Mouse (Mus musculus) B cell, adult (primary cell): ENCODE results near the gene Gm19345. TPM values are rescaled to one million over a fixed set of nuclear protein-coding genes. Genes with fewer than 3 reads are reported as not detected.

Source experiments
- total RNA-seq: library from RNA; stranded (reverse); gene quantifications from 4 replicates; pipeline ENCODE4 v1.2.4, GENCODE M21; 2023; ENCODE audit not compliant: inconsistent age

Gm19345 gene
- not detected in 4 replicates for total RNA-seq

DNA sequence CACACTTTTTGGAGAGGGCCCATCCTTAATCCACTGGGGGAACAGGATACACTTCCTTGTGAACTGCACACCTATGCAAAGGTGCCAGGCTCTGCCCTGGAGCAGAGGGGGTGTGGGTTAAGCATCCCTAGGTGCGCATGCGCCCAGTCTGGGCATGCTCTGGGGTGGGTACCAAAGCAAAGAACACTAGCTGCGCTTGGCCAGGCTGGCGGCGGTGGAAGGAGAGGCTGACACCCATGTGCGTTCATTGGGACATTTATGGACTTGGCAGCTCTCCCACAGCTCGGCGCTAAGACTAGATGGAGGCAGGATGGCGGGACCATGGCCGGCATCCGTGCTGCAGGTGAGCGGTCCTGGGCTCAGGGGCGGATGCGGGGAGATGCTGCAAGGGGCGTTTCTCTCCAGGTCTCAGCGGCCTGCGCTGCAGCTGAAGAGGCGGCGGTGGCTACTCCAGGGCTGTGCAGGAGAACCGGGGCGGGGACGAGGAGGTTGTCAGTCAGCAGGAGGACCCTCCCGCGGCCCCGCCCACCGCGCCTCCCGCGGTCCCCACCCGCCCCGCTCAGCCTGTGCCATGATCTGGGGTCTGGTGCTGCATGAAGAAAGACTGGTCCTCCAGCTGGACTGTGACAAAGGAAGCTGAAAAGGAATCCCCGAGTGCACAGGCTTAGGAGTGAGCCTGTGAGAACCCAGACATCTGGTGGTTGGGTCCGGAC, at the start of gene Gm19345:
Gm19345 (plus strand) TSS at position 146 of the 713 bp plus-strand sequence.

GRCm38 (mm10) chr7:19822604-19823058, 29.2 kb upstream of the Gm19345 start, which contains the start of gene Bcl3:
Gene Bcl3 (minus strand): TSS chr7:19822770.

GRCm38 (mm10) chr7:19861199-19861598, 9.4 kb downstream of the Gm19345 start, which contains the start of gene Ceacam16:
Gene Ceacam16 (minus strand): TSS chr7:19861299.

GRCm38 (mm10) chr7:19887849-19888248, 36.0 kb downstream of the Gm19345 start, which contains the start of gene Ceacam19:
Gene Ceacam19 (minus strand): TSS chr7:19887965.

Other genes with a start within 250 kb of the Gm19345 start
- 100 to 118 TPM (median 109 TPM) in 4 replicates for gene Clasrp, start 247.5 kb upstream of the Gm19345 start, total RNA-seq
- 110 to 121 TPM (median 118 TPM) in 4 replicates for gene Relb, start 222.6 kb upstream of the Gm19345 start, total RNA-seq
- gene Clptm1, start 187.0 kb upstream of the Gm19345 start, total RNA-seq = 75.3 to 90.5 TPM (median 78.3 TPM) in 4 replicates
- gene Apoc2, start 174.1 kb upstream of the Gm19345 start, total RNA-seq = not detected in 4 replicates
- gene Gm44805, start 170.6 kb upstream of the Gm19345 start, total RNA-seq = not detected in 4 replicates
- not detected in 4 replicates for gene Apoc4, start 170.5 kb upstream of the Gm19345 start, total RNA-seq
- gene Apoc1, start 159.3 kb upstream of the Gm19345 start, total RNA-seq = 1.9 to 4.3 TPM (median 2.0 TPM) in 3 of 4 replicates, not detected in the other
- gene Apoe, start 152.8 kb upstream of the Gm19345 start, total RNA-seq = 84.7 to 201 TPM (median 96.1 TPM) in 4 replicates
- 52.3 to 57.5 TPM (median 53.4 TPM) in 4 replicates for gene Tomm40, start 136.6 kb upstream of the Gm19345 start, total RNA-seq
- 0.51 TPM in 1 of 4 replicates, not detected in the others for gene Nectin2, start 101.5 kb upstream of the Gm19345 start, total RNA-seq
- 0.27 TPM in 1 of 4 replicates, not detected in the others for gene Bcam, start 81.0 kb upstream of the Gm19345 start, total RNA-seq
- gene Cblc, start 55.2 kb upstream of the Gm19345 start, total RNA-seq = 0.78 to 1.3 TPM (median 0.86 TPM) in 3 of 4 replicates, not detected in the other
- 66.2 to 80.5 TPM (median 75.1 TPM) in 4 replicates for gene Bcl3, start 29.2 kb upstream of the Gm19345 start, total RNA-seq
- 15.4 to 22.5 TPM (median 16.2 TPM) in 4 replicates for gene Ceacam16, start 9.3 kb downstream of the Gm19345 start, total RNA-seq
- not detected in 4 replicates for gene Ceacam19, start 36.0 kb downstream of the Gm19345 start, total RNA-seq
- 15.8 to 22.5 TPM (median 19.3 TPM) in 4 replicates for gene Pvr, start 69.2 kb downstream of the Gm19345 start, total RNA-seq
- gene Igsf23, start 98.8 kb downstream of the Gm19345 start, total RNA-seq = not detected in 4 replicates
- not detected in 4 replicates for gene Ceacam20, start 113.4 kb downstream of the Gm19345 start, total RNA-seq
- not detected in 4 replicates for gene Nlrp9b, start 139.5 kb downstream of the Gm19345 start, total RNA-seq
- not detected in 4 replicates for gene Vmn1r91, start 247.7 kb downstream of the Gm19345 start, total RNA-seq